Mouse (Mus musculus): ENCODE results near the gene Vezt.

Gene Vezt

GRCm38 (mm10) chr10:93912917-93913316 lies 122.7 kb downstream of the Vezt start:
- no peak for DNase-seq (ENCODE audit: low read depth, low spot score)

DNA sequence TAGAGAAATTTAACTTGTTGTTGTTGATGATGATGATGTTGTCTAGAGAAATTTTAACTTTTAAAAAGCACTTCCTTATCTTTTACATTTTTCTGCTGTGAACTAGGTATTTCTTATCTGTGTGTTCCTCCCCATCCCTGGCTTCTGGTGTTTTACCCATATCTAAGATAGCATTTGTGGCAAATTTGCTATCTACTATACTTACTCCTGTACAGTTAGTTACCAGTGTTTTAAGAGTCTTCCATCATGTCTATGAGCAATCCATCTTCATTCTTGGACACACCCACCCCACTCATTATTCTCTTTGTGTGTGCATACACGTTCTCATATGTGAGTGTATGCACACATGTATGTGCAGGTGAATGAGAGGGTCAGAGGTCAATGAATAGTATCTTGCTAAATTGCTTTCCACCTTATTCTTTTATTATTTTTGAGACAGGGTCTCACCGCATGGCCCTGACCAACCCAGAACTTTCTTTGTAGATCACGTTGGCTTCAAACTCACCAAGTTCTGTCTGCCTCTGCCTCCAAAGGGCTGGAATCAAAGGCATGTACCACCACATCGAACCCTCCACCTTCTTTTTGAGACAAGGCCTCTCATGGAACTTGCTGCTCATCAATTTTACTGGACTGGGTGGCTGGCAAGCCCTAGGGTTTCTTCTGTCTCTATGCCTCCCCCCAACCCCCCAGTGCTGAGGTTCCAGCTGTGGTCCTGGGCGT lies 123.3 kb downstream of the Vezt start:
- DNase-seq (ENCODE audit: low read depth, low spot score) = no peak

GRCm38 (mm10) chr10:93911326-93911725 lies 124.3 kb downstream of the Vezt start:
- no peak for DNase-seq (ENCODE audit: low read depth, low spot score)

DNA sequence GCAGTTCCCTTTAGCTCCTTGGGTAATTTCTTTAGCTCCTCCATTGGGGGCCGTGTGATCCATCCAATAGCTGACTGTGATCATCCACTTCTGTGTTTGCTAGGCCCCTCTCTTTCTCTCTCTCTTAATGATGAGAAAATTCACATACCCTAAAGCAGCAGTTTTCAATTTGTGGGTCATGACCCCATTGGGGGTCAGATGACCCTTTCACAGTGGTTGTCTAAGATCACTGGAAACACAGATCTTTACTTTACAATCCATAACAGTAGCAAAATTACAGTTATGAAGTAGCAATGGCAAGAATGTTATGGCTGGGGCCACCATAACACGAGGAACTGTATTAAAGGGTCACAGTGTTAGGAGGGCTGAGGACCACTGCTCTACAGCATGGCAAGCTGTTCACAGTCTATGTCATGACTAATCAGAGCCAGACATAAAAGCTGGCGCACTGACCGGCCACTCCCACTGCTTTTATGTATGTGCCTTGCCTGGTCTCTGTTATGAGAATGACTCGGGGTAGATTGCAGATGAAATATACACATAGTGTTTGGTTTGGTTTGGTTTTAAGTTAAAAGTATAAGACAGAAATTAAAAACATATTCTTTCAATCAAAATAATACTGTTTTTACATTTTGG lies 125.7 kb downstream of the Vezt start:
- DNase-seq (ENCODE audit: low read depth, low spot score) = no peak

- no peak for DNase-seq (ENCODE audit: low read depth, low spot score)
These were observed 126.6 kb downstream of the Vezt start for GRCm38 (mm10) chr10:93909015-93909414.

DNA sequence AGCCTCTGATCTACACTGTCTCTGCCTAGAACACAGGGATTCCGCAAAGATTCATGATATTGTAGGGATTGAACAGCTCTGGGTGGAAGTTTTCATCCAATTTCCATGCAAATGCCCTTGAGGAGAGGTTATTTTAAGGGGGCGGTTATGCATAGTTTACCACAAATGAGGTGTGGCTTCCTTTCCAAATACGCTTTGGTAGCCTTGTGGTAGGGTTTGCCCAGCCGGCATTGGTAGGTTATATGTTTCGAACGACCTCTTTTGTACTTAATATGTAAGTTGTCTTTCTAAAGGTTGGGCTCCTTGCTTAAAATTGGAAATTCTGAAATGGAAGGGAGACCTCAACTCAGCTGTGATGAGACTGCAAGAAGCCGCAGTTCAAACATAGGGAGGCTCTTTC lies 127.1 kb downstream of the Vezt start:
- DNase-seq (ENCODE audit: low read depth, low spot score) = no peak

DNA sequence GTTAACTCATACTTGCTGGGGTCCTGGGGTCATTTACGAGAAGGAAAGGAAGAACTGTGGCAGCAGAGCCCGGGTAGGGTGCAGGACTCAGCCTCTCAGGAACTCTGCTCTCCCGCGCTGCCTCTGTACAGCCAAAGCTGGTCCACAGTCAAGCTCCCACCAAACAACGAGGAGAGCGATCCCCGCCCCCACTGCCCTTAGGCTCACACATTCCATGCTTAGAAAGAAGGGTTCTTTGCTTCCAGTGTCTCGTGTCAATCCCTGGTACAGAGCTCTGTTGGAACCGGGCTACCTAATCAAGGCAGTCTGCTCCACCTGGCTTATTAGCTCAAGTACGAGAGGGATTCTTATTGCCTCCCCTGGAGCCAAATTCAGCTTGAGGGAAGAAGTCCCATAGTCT lies 128.2 kb downstream of the Vezt start:
- no peak for DNase-seq (ENCODE audit: low read depth, low spot score)

DNA sequence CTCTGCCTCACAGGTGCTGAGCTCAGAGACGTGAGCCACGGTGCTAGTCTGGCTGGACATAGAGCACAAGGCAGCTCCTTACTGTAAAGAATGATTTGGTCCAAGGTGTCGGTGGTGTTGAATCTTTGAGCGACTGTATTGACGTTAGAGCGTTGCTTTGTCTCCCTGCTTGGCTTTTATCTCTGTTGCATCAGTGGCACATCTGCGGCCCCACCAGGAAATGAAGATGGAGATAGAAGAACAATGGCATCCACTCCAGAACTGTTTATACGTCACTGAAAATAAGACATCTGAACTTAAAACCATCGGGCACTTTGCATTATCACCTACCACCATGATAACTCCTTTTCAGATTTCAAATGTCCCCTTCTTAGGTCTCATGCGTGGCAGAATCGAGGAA lies 135.7 kb downstream of the Vezt start:
- no peak for DNase-seq (ENCODE audit: low read depth, low spot score)

GRCm38 (mm10) chr10:93899303-93899702 lies 136.3 kb downstream of the Vezt start:
- DNase-seq (ENCODE audit: low read depth, low spot score) = no peak

DNA sequence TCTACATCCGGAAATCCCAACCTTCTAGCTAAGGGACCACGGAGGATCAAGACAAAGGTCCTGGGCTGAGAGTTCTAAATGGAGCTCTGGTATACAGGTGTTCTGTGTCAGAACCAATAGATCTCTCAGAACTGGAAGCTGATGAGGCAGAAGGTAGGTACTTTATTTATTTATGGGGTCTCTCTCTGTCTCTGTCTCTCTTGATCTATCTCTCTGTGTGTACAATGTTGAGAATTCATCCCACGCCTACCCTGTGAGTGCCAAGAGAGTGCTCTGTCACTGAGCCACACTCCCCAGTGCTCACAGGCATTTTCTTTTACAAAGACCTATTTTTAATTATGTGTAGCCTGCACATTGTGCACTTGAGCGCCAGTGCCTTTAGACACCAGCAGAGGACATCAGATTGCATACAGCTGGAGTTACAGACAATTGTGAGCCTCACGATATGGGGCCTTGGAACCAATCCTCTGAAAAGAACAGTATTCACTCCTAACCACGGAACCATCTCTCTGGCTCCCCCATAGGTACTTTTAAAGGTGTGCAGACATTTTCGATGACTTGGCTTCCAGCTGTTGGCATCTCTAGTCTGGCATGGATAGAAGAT lies 138.5 kb downstream of the Vezt start, which contains the start of gene Metap2:
Gene Metap2, minus strand, starts transcription at position 51 of the 604 bp plus-strand sequence.
- no peak for DNase-seq (ENCODE audit: low read depth, low spot score)

DNA sequence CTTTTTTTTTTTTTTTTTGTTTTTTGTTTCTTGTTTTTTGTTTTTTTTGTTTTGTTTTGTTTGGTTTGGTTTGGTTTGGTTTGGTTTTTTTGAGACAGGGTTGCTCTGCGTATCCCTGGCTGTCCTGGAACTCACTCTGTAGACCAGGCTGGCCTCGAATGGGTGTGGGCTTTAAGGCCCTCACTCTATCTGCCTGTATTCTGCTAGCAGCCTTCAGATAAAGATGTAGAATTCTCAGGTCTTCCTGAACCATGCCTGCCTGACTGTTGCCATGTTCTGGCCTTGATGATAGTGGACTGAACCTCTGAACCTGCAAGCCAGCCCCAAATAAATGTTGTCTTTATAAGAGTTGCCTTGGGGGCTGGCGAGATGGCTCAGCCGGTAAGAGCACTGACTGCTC lies 143.1 kb downstream of the Vezt start:
- DNase-seq (ENCODE audit: low read depth, low spot score) = no peak

GRCm38 (mm10) chr10:93891031-93891430 lies 144.6 kb downstream of the Vezt start:
- no peak for DNase-seq (ENCODE audit: low read depth, low spot score)

DNA sequence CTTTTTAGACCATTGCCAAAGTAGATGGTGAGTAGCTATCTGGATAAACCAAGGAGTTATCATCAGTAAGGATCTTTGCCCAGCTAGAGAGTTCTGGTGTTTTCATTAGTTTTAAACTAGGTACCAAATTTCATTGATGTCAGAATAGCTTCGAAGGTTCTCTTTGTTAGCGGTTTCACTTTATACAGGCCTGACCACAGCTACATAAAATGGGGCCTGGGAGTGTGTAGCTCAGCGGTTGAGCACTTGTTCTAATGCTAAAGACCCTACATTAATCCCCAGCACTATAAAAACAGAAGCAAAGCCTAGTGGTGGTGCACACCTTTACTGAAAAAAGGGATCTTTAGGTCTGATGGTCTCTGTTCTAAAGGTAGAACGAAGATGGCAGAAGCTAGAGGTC lies 145.1 kb downstream of the Vezt start:
- DNase-seq (ENCODE audit: low read depth, low spot score) = no peak

DNA sequence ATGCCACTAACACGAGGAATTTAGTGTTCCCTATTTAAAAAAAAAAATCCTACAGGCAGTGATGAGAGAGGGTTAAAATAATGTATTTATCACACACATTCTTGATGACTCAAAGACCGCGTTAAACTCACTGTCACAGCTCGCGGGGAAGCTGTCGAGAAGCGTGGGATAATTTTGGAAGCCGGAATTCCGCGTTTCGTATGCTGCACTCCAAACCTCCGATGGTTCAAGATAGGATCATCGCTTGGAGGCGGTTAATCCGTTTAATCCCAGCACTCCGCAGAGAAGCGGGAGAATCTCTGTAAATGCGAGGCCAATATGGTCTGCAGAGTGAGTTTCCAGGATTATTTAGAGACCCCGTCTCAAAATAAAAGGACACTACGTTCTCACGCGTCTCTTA lies 145.6 kb downstream of the Vezt start:
- DNase-seq (ENCODE audit: low read depth, low spot score) = peak; percentile 85

GRCm38 (mm10) chr10:93889579-93889950 lies 146.1 kb downstream of the Vezt start:
- DNase-seq (ENCODE audit: low read depth, low spot score) = peak; percentile 98

Data from brain, adult 2 months (tissue).